Mouse (Mus musculus) forebrain, embryonic 10.5 days (tissue): Measurements from ENCODE around the gene Sbf2. TPM values are rescaled to one million over a fixed set of nuclear protein-coding genes. Genes with fewer than 3 reads are reported as not detected.
"Not testable (repeated sequence)": the region's sequence is repeated elsewhere in the genome, so short reads cannot be mapped to it uniquely, and the experiment has no call there.

Experiments used
- DNase-seq: peaks from one replicate; pipeline ENCODE4 v3.0.0-alpha.2; 2017; ENCODE audit warnings: low spot score; ENCODE audit errors: extremely low spot score
- H3K27ac ChIP-seq: fragments of 300-500 bp; sonication (generic); 2 replicates; pipeline ENCODE4 v1.5.1; 2016; ENCODE audit warnings: mild to moderate bottlenecking
- H3K27me3 ChIP-seq: fragments of 300-500 bp; sonication (generic); 2 replicates; pipeline ENCODE4 v1.6.1; 2016; ENCODE audit warnings: mild to moderate bottlenecking; ENCODE audit not compliant: poor library complexity, severe bottlenecking
- H3K36me3 ChIP-seq: fragments of 300-500 bp; sonication (generic); replicated peaks from 2 replicates; pipeline ENCODE4 v1.6.1; 2016; ENCODE audit warnings: mild to moderate bottlenecking, moderate library complexity
- H3K4me1 ChIP-seq: fragments of 300-500 bp; sonication (generic); 2 replicates; pipeline ENCODE4 v1.6.1; 2016
- H3K4me3 ChIP-seq: fragments of 300-500 bp; sonication (generic); 2 replicates; pipeline ENCODE4 v1.5.1; 2016; ENCODE audit warnings: mild to moderate bottlenecking, moderate library complexity
- H3K9me3 ChIP-seq: fragments of 300-500 bp; sonication (generic); 2 replicates; pipeline ENCODE4 v1.6.1; 2016; ENCODE audit warnings: mild to moderate bottlenecking, moderate library complexity
- WGBS: fragments of 180-500 bp; shearing (Covaris S2); methylation state at CpG from one replicate; pipeline ENCODE4 v1.1.7; 2016; 5-methylcytosine and 5-hydroxymethylcytosine counted together
- polyA plus RNA-seq: library from polyadenylated mRNA; unstranded; fragments of >200 nt; fragmentation: Nextera tagmentation; extraction: Ambion mirVana; gene quantifications from 2 replicates; pipeline ENCODE4 v1.2.1, GENCODE M21; 2016

Gene Sbf2
- polyA plus RNA-seq, 1 experiment from 2014 or later, result 32.3 TPM

DNA sequence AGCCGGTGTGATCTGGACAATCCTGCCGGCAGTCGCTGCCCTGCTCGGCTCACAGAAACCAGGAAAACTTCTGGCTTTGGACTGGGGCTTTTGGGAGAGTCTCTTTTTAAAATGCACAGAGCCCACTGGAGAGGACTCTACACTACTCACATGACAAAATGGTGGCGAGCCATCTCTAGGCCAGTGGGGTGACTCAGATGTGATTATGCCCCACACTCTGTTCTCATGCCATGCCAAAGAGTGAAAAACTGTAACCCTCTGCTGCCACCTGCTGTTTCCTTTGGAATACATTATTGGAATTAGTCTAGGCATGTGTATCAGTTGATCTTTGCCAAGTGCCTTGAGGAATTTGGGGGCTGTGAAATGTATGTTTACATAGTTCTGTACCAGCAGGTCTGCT lies 30.6 kb upstream of the Sbf2 start:
- no peak overlapping the region for H3K27ac ChIP-seq
- peaks cover 8% of the 10 kb centered on the region; the same call in 1 of the 2 replicates for H3K9me3 ChIP-seq
- peak; percentile 57 for DNase-seq
- no peak overlapping the region for H3K4me3 ChIP-seq
- H3K36me3 ChIP-seq, result no peaks in the 10 kb centered on the region
- H3K4me1 ChIP-seq, result peaks cover 33% of the 10 kb centered on the region
- WGBS, result 82% methylated on average over 5 of the region's 5 CpGs
- peaks cover 5% of the 10 kb centered on the region; the same call in 1 of the 2 replicates for H3K27me3 ChIP-seq

DNA sequence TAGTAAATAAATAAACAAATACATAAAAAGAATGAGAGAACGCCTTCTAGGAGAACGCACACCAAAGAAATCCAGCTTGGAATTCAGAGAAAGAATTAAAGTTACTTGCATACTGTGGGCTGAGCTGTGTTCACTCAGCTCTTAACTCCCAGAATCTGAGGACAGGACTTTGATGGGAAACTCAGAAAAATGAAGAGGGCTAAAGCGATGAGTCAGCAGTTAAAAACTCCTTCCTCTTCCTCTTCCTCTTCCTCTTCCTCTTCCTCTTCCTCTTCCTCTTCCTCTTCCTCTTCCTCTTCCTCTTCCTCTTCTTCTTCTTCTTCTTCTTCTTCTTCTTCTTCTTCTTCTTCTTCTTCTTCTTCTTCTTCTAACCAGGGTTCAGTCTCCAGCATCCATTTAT lies 25.2 kb upstream of the Sbf2 start:
- DNase-seq, H3K27me3 ChIP-seq, H3K36me3 ChIP-seq, H3K9me3 ChIP-seq, H3K4me3 ChIP-seq, H3K27ac ChIP-seq: not testable (repeated sequence)
- H3K4me1 ChIP-seq, result peaks cover 48% of the 10 kb centered on the region
- WGBS, result 96% methylated on average over 3 of the region's 3 CpGs

DNA sequence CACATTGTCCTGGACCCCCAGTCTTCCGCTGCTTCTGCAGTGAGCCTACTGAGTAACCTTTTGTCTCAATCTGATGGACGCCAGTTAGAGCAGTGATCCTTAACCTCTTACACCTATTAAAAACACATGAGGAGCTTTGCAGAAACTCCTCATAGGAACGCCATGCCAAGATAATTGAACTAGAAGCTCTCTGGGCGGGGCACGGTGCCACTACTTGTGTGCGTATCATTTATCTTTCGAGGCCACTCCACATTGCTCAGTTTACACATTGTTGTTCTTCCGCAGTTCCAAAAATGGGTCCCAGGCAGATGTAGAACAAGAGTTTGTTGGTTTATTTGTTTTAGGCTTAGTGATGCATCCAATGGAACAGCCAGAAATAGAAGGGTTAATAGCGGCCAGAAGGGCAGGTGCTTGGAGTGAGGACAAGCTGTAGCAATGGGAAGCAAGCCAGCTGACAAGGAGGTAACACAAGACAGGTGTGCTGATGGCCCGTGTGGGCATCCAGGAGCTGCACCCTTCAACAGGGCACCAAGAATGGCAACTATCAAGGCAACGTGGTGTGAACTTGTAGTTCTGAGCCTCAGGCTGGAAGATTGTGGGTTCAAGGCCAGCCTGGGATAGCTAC lies 24.7 kb upstream of the Sbf2 start:
- Histone ChIP-seq H3K4me3 (no peak overlapping the region), H3K4me1 (peaks cover 43% of the 10 kb centered on the region), H3K36me3 (no peaks in the 10 kb centered on the region), H3K9me3 (no peaks in the 10 kb centered on the region), H3K27me3 (peaks cover 5% of the 10 kb centered on the region), H3K27ac (no peak overlapping the region)
- 85% methylated on average over 11 of the region's 11 CpGs for WGBS
- DNase-seq, result no peak

DNA sequence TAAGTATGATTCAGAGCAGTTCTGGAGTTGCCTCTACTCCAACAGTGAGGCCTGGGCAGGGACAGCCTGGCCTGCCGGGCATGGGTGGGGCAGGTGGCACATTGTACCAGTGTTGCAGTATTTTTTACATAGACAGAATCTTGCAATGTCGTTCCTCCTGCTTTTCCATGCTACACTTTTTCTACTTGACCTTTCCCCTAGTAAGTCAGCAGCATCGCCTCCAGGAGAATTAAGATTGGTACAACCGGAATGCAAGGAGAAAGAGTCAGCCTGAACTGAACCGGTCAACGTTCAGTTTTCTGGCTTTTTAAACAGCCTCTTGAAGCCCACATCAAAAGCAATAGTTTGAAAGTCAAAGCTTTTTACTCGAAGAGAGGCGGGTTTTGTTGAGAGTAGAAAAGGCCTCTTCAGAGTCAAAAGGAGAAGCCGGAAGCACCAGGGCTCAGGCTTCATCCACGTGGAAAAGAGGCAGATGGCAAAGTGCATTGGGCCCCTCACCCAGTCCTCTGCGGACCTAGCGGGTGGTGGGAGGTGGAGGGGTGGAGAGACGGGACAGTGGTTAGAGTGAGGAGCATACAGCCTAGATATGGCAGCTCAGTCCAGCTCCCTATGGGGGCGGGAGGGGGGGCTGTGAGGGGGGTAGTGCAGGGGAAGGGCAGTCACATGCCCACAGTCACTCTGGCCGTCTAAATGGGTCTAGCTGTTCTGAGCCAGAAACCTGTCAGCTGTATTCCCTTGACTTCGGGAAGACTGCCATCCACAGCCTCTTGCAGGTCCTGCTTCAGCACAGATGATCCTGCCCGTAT lies 23.8 kb upstream of the Sbf2 start:
- Histone ChIP-seq H3K9me3 (no peaks in the 10 kb centered on the region), H3K4me1 (peaks cover 38% of the 10 kb centered on the region), H3K27me3 (no peaks in the 10 kb centered on the region; the same call in 1 of the 2 replicates), H3K4me3 (no peak overlapping the region), H3K36me3 (no peaks in the 10 kb centered on the region), H3K27ac (peak overlapping the region; percentile 54)
- peak; percentile 23 for DNase-seq
- 45% methylated on average over 17 of the region's 17 CpGs for WGBS

DNA sequence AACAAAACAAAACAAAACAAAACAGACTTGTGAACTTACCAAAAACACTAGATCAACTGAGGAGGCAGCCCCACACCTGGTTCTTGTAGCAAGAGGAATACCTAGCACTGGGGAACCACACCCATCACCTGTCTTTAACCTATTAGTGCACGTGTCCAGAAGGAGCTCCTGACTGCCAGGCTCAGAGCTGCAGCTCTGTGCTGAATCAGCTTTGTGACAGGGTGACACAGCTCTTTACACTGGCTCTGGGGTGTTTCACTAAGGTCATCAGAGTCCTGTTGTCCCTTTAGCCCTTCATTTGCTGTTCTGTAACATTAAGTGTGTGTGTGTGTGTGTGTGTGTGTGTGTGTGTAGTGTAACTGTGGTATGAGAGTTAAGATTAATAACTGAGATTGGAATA lies 21.8 kb upstream of the Sbf2 start:
- H3K4me1 ChIP-seq, result peaks cover 19% of the 10 kb centered on the region
- H3K4me3 ChIP-seq, result no peak overlapping the region
- H3K36me3 ChIP-seq, result no peaks in the 10 kb centered on the region
- 43% methylated on average over 1 of the region's 1 CpGs for WGBS
- H3K27me3 ChIP-seq, result peaks cover 14% of the 10 kb centered on the region
- no peak for DNase-seq
- no peaks in the 10 kb centered on the region for H3K9me3 ChIP-seq
- H3K27ac ChIP-seq, result no peak overlapping the region

DNA sequence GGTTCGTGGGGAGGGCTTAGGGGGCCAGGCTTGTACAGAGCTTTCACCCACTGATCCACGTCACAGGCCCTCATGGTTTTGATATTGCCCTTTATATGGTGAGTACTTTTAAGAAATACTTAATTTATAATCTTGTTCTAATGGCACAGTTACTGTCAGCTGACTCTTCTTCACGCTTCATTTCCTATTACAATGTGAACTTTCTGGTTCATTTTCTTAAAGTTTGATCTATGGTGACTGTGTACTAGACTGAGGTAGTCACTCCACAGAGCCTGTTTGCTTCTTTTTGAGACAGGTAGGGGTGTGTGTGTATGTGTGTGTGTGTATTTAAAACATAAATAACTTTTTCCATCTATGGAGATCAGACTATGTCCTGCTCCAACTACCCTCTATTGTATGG lies 21.2 kb upstream of the Sbf2 start:
- no peak for DNase-seq
- Histone ChIP-seq H3K36me3 (no peaks in the 10 kb centered on the region), H3K4me1 (peaks cover 16% of the 10 kb centered on the region), H3K9me3 (no peaks in the 10 kb centered on the region), H3K27ac (no peak overlapping the region), H3K4me3 (no peak overlapping the region), H3K27me3 (peaks cover 20% of the 10 kb centered on the region)
- 77% methylated on average over 3 of the region's 3 CpGs for WGBS

DNA sequence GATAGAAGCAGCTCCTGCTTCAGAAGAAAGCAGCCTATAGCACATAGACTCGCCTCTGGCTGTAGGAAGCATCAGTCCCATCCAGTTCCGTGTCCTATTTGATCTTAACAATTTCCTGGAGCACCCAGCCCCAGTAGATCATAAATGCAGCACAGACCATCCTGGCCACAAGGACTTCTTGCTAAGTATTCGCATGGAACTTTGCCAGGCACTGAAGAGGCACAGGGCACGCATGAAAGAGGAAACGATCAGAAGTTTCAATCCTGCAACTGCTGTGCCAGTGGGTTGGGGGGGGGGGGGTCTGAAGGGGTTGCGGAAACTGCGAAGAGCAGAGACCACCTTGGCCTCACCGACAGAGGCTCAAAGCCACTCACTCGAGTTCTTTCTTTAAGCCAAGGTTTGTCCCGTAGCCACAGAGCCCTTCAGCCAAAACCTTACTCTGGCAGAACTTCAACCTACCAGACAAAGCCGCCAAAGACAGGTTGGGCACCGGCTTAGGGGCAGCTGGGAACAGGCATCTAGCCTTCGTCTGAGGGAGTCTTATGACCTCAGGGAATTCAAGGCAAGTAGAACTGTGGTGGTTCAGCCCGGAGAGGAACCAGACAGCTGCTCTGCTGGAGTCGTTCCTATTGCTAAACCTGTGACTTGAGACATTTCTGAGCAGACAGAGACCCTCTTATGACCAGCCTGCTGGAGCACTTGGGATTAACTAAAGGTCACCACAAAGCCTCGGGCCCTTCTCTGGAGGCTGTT lies 16.6 kb upstream of the Sbf2 start:
- WGBS, result 81% methylated on average over 16 of the region's 16 CpGs
- Histone ChIP-seq H3K36me3 (no peaks in the 10 kb centered on the region), H3K9me3 (no peaks in the 10 kb centered on the region), H3K27me3 (peaks cover 65% of the 10 kb centered on the region), H3K4me1 (peaks cover 45% of the 10 kb centered on the region), H3K4me3 (no peak overlapping the region), H3K27ac (0 out of 2 replicates have a peak overlapping the region, but pooled peaks have one; percentile 83)
- DNase-seq, result no peak

DNA sequence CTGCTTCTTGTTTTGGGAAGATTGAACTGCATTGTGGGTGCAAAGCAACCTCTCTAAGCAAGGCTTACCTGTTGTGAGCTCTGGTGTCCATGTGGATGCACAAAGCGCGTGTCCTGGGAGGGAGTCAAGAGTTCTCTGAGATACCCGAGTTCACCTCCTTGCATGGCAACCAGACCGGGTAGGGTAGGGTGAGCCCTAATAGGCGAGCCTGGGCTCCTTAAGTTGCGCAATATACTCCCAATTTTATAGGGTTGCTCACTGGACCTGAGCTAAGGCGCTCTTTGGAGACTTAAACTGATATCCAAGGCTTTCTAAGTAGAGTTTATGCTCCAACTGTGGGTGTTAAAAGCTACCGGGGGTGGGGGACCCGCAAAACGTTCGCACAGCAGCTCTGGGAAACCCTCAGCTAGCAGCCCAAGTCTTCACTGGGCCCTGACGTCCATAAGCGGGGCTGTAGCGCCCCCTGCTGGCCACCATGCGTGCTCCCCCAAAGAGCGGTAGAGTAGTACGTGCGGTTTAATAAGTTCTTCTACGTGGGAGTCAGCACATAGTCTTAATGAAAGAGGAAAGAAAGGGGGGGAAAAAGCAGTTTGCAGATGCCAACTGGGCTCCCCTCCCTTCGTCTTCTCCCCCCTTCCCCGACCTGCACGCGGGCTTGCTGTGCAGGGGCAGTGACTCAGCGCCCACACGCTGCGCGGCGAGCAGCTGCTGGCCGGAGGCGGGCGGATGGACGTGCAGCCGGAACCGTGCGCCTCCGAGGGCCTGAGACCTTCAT lies 15.4 kb upstream of the Sbf2 start:
- Histone ChIP-seq H3K9me3 (no peaks in the 10 kb centered on the region), H3K4me3 (peak overlapping the region; percentile 57), H3K27me3 (peaks cover 77% of the 10 kb centered on the region), H3K36me3 (no peaks in the 10 kb centered on the region), H3K4me1 (peaks cover 53% of the 10 kb centered on the region), H3K27ac (peak overlapping the region; percentile 83)
- peak; percentile 90 for DNase-seq
- WGBS, result 2% methylated on average over 36 of the region's 36 CpGs

DNA sequence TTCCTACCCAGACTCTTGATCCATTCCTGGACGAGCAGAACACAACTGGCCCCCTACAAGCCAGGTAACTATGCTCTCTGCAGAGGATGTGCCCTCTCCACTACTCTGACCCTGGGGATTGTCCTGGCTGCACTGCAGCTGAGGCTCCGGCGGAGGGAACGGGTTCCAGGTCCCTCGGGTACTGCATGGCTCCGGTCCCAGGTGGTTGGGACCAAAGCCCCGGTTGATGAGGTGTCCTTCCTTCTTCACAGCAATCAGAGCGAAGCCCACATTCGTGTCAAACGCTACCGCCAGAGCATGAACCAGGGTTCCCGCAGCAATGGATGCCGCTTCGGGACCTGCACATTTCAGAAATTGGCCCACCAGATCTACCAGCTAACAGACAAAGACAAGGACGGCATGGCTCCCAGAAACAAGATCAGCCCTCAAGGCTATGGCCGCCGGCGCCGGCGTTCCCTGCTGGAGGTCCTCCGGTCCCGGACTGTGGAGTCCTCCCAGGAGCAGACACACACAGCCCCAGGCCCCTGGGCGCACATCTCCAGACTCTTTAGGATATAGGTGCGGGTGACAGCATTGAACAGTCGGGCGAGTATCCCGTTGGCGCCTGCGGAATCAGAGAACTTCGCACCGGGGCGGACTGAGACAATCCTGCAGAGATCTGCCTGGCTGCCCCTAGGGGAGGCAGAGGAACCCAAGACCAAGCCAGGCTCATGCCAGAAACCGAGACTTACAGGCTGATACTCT lies 14.1 kb upstream of the Sbf2 start:
- H3K27ac ChIP-seq, result peak overlapping the region; percentile 76; the same call in 1 of the 2 replicates
- H3K4me1 ChIP-seq, result peaks cover 53% of the 10 kb centered on the region
- H3K9me3 ChIP-seq, result no peaks in the 10 kb centered on the region
- H3K4me3 ChIP-seq, result peak overlapping the region; percentile 57
- peak; percentile 62 for DNase-seq
- WGBS, result 1% methylated on average over 33 of the region's 33 CpGs
- peaks cover 90% of the 10 kb centered on the region for H3K27me3 ChIP-seq
- H3K36me3 ChIP-seq, result no peaks in the 10 kb centered on the region

DNA sequence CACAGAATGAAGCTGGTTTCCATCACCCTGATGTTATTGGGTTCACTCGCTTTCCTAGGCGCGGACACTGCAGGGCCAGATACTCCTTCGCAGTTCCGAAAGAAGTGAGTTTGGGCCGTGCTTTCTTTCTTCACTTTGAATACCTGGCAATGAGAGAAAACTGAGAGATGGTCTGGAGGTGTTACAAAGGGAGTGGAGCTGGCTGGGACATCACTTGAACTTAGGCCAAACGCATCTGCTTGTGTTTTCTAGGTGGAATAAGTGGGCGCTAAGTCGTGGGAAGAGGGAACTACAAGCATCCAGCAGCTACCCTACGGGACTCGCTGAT lies 13.5 kb upstream of the Sbf2 start:
- Histone ChIP-seq H3K4me3 (peak overlapping the region; percentile 57), H3K27ac (no peak overlapping the region), H3K27me3 (peaks cover 94% of the 10 kb centered on the region), H3K9me3 (no peaks in the 10 kb centered on the region), H3K36me3 (no peaks in the 10 kb centered on the region), H3K4me1 (peaks cover 53% of the 10 kb centered on the region)
- peak; percentile 22 for DNase-seq
- 1% methylated on average over 11 of the region's 11 CpGs for WGBS

DNA sequence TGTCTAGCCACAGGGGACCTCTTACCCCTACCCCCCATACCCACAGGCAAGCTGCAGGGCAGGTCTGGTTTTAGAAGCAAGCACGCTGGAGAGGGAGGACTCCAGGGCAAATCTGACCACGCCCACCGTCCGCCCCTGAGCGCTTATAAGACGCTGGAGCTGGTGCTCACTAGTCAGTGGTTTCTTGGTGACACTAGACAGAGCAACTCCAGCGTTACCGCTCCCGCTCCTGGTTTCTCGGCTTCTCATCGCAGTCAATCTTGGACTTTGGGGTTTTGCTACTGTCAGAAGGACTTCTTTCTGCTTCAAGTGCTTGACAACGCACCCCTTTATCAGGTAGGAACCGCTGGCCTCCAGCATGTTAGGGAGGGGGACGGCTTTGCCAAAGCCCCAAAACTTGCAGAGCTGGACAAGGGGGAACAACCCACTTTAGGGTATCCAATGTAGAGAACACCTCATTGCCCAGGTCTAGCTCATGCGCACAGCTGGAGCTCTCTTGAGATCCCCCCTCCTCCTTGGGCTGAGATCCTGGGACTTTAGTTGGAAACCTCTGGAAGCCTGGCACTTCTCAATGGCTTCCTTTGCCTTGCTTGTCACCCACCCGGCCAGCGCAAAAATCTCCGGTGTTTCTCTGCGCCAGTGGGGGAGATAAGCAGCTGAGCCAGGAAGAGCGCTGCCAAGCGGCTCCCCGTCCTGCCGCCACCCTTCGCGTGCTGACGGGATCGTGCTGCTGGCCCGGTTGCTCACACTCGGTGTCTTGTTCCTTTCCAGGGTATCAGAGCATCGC lies 13.0 kb upstream of the Sbf2 start, which contains the start of gene Adm:
TSS of gene Adm (plus strand) at position 176 of the 787 bp plus-strand sequence.
- no peaks in the 10 kb centered on the region for H3K9me3 ChIP-seq
- H3K36me3 ChIP-seq, result no peaks in the 10 kb centered on the region
- peak; percentile 73 for DNase-seq
- H3K27ac ChIP-seq, result peak within 1 kb of the TSS; percentile 20; the same call in 1 of the 2 replicates
- WGBS, result 1% methylated on average over 30 of the region's 30 CpGs
- peaks cover 53% of the 10 kb centered on the region for H3K4me1 ChIP-seq
- peaks cover 96% of the 10 kb centered on the region for H3K27me3 ChIP-seq
- peak within 1 kb of the TSS; percentile 57 for H3K4me3 ChIP-seq
